Mouse (Mus musculus): ENCODE measurements at regions not wholly inside any gene's neighbourhood (a gene's known extent, or its start where the extent isn't known, plus 50 kb on each side); places are given as distances from the start of the nearest gene placed in this dataset.

DNA sequence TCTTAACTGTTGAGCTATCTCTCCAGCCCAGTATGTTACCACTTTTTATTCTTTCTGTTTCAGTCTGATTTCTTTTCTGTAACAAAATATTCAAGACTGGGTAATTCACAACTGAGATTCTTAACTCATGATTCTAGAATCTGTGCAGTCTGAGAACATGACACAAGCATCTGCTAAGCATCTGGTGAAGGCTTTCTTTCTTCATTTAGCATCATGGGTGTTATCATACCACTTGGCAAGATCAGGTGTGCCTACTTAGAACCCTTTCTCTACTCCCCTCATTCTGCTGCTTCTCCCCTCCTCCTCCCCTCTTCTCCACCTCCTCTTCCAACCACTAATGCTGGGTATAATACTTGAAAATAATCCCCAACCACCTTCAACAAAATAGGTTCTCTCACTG lies 62.1 kb upstream of the Pfn2 start:
- DNase-seq (ENCODE audit: low read depth in 3 of 3, low spot score in 3 of 3) = no peak
- H3K4me2 ChIP-seq (ENCODE audit: low read depth) = no peak overlapping the region

DNA sequence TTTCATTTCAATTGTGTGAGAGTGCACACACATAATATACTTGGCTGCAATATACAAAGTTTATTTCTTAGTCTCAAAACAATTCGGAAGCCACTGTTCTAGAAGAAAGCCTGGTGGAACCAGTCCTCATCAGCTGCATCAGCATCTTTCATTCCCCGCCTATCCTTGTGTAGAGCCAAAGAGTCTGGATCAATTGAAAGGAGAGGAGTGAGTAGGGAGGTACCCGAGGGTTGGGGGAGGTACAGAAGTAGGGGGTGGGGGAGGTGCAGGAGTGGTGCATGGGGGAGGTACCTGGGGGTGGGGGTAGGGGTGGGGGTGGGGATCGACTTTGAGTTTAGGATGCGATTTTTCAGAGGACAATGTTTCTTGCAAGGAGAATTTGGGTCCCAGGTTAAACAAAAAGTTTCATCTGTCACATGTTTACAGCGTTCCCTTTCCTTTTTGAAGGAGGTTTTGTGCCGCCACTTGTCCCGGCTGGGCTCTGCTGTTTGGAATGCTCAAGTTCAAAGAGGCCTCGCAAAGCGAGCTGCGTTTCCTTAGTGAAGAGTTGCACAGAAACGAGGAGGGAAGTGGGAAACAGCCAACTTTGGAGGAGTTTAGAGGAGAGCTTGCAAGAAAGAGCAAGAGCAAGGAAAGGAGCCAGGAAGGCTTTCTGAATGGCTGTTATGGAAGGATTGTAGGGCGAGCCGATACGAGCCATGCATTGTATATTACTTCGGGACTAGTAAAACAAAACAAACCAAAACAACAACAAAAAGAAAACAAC lies 64.1 kb upstream of the Pfn2 start:
- Histone ChIP-seq H3K9me3 (ENCODE audit: control insufficient read depth, low read length) (no peaks in the 10 kb centered on the region), H3K27ac (no peak overlapping the region), H3K9ac (replicated peaks) (no peak overlapping the region), H3K4me1 (replicated peaks; ENCODE audit: control insufficient read depth in 2 of 2, insufficient read depth in 2 of 2, low read length in 1 of 2) (no peaks in the 10 kb centered on the region), H3K36me3 (replicated peaks; ENCODE audit: control insufficient read depth, insufficient read depth, low read depth) (no peaks in the 10 kb centered on the region), H3K4me2 (ENCODE audit: low read depth) (0 out of 2 replicates have a peak overlapping the region, but pooled peaks have one; percentile 8), H3K4me3 (ENCODE audit: insufficient read depth in 1 of 2, low read depth in 2 of 2, low read length in 2 of 2) (no peak overlapping the region), H3K27me3 (ENCODE audit: control insufficient read depth, insufficient read depth, low read length) (no peaks in the 10 kb centered on the region)
- ATAC-seq (ENCODE audit: insufficient read depth) (no peak), DNase-seq (ENCODE audit: low read depth in 3 of 3, low spot score in 3 of 3) (no peak)
- TF ChIP-seq CTCF (IDR thresholded peaks at IDR 0.05; ENCODE audit: low read depth) = no peak
- 25% methylated on average over 16 of the region's 16 CpGs for WGBS (ENCODE audit: insufficient replicate concordance)

More for the DNA sequence above, 62.1 kb upstream of the Pfn2 start:
- Histone ChIP-seq H3K4me3 (ENCODE audit: insufficient read depth in 1 of 2, low read depth in 2 of 2, low read length in 2 of 2) (no peak overlapping the region), H3K27ac (no peak overlapping the region), H3K9me3 (ENCODE audit: control insufficient read depth, low read length) (no peaks in the 10 kb centered on the region), H3K4me1 (replicated peaks; ENCODE audit: control insufficient read depth in 2 of 2, insufficient read depth in 2 of 2, low read length in 1 of 2) (no peaks in the 10 kb centered on the region), H3K36me3 (replicated peaks; ENCODE audit: control insufficient read depth, insufficient read depth, low read depth) (no peaks in the 10 kb centered on the region), H3K27me3 (ENCODE audit: control insufficient read depth, insufficient read depth, low read length) (no peaks in the 10 kb centered on the region), H3K9ac (replicated peaks) (no peak overlapping the region)
- TF ChIP-seq EP300 (IDR thresholded peaks at IDR 0.05; ENCODE audit: low read depth) = no peak
- TF ChIP-seq CTCF (IDR thresholded peaks at IDR 0.05; ENCODE audit: low read depth) = no peak
- no peak for ATAC-seq (ENCODE audit: insufficient read depth)

DNA sequence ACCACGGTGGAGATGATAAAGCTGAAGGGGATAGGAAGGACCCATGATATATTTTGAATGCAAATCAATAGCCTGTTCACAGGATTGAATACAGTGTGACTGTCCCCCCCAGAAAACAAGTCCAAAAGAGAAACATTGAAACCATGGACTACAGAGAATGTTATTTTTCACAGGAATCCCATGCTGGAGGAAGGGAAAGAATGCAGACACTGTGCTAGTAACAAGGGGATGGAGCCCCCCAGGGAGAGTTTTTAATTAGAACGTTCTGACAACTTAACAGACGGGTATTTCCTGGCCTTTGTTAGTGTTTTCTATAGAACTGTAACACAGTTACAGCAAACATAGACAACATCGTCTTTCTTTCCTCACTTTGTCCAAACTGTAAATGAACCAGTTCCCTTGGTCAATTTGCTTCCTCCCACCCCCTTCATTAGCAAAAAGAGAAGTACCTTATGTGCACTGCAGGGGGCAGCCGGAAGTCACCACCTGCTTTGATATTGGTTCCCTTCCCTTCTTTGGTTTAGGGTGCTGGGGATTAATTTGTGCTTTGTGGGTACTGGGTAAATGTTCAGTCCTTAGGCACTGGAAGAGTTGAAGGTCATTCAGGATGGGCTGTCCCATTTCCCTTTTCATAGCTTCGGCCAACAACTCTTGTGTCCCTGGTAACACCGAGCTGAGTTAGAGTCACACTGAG lies 64.9 kb upstream of the Pfn2 start:
- H3K27me3 ChIP-seq (ENCODE audit: control insufficient read depth, insufficient read depth, low read length) = no peaks in the 10 kb centered on the region
- no peak for DNase-seq (ENCODE audit: low read depth in 3 of 3, low spot score in 3 of 3)
- H3K4me1 ChIP-seq (replicated peaks; ENCODE audit: control insufficient read depth in 2 of 2, insufficient read depth in 2 of 2, low read length in 1 of 2) = no peaks in the 10 kb centered on the region
- no peaks in the 10 kb centered on the region for H3K9me3 ChIP-seq (ENCODE audit: control insufficient read depth, low read length)
- TF ChIP-seq CTCF (IDR thresholded peaks at IDR 0.05; ENCODE audit: low read depth) = peak; percentile 30
- TF ChIP-seq EP300 (IDR thresholded peaks at IDR 0.05; ENCODE audit: low read depth) = no peak
- 44% methylated on average over 7 of the region's 7 CpGs for WGBS (ENCODE audit: insufficient replicate concordance)
- H3K4me3 ChIP-seq (ENCODE audit: insufficient read depth in 1 of 2, low read depth in 2 of 2, low read length in 2 of 2) = no peak overlapping the region
- no peak overlapping the region for H3K9ac ChIP-seq (replicated peaks)
- ATAC-seq (ENCODE audit: insufficient read depth) = no peak
- H3K4me2 ChIP-seq (ENCODE audit: low read depth) = no peak overlapping the region
- no peaks in the 10 kb centered on the region for H3K36me3 ChIP-seq (replicated peaks; ENCODE audit: control insufficient read depth, insufficient read depth, low read depth)
- H3K27ac ChIP-seq = no peak overlapping the region

DNA sequence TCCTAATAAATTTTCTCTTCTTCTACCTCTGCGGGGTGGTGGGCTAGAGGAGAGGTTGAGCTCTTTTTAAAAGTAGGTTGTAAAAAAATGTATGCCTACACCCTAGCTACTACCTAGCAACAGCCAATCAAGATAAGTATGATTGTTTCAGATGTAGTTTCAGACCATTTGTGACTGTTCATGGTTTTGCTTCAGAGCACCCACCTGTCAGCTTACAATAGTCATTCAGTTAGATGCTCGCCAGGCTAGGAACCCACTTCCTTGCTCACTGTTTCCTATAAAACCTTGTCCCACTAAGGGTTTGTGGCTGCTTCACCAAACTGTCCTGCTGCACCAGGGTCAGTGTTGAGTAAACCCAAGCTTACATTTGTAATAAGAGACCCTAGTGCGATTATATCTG lies 66.8 kb upstream of the Pfn2 start:
- DNase-seq (ENCODE audit: low read depth in 3 of 3, low spot score in 3 of 3) = no peak
- TF ChIP-seq EP300 (IDR thresholded peaks at IDR 0.05; ENCODE audit: low read depth) = no peak
- no peak for TF ChIP-seq CTCF (IDR thresholded peaks at IDR 0.05; ENCODE audit: low read depth)
- Histone ChIP-seq H3K4me1 (replicated peaks; ENCODE audit: control insufficient read depth in 2 of 2, insufficient read depth in 2 of 2, low read length in 1 of 2) (no peaks in the 10 kb centered on the region), H3K36me3 (replicated peaks; ENCODE audit: control insufficient read depth, insufficient read depth, low read depth) (no peaks in the 10 kb centered on the region), H3K4me2 (ENCODE audit: low read depth) (no peak overlapping the region), H3K27me3 (ENCODE audit: control insufficient read depth, insufficient read depth, low read length) (no peaks in the 10 kb centered on the region), H3K4me3 (ENCODE audit: insufficient read depth in 1 of 2, low read depth in 2 of 2, low read length in 2 of 2) (no peak overlapping the region), H3K9me3 (ENCODE audit: control insufficient read depth, low read length) (no peaks in the 10 kb centered on the region), H3K9ac (replicated peaks) (no peak overlapping the region), H3K27ac (no peak overlapping the region)
- ATAC-seq (ENCODE audit: insufficient read depth) = no peak
- WGBS (ENCODE audit: insufficient replicate concordance) = 62% methylated on average over 3 of the region's 3 CpGs

GRCm38 (mm10) chr3:57918913-57919312 lies 71.0 kb upstream of the Pfn2 start:
- H3K4me1 ChIP-seq (replicated peaks; ENCODE audit: control insufficient read depth in 2 of 2, insufficient read depth in 2 of 2, low read length in 1 of 2) = no peaks in the 10 kb centered on the region
- ATAC-seq (ENCODE audit: insufficient read depth) (no peak), DNase-seq (ENCODE audit: low read depth in 3 of 3, low spot score in 3 of 3) (no peak)
- H3K9ac ChIP-seq (replicated peaks) = no peak overlapping the region
- H3K9me3 ChIP-seq (ENCODE audit: control insufficient read depth, low read length) = no peaks in the 10 kb centered on the region
- no peak overlapping the region for H3K4me3 ChIP-seq (ENCODE audit: insufficient read depth in 1 of 2, low read depth in 2 of 2, low read length in 2 of 2)
- TF ChIP-seq EP300 (IDR thresholded peaks at IDR 0.05; ENCODE audit: low read depth) (no peak), CTCF (IDR thresholded peaks at IDR 0.05; ENCODE audit: low read depth) (no peak)
- WGBS (ENCODE audit: insufficient replicate concordance) = 43% methylated on average over 2 of the region's 2 CpGs
- no peak overlapping the region for H3K27ac ChIP-seq
- no peaks in the 10 kb centered on the region for H3K36me3 ChIP-seq (replicated peaks; ENCODE audit: control insufficient read depth, insufficient read depth, low read depth)
- H3K27me3 ChIP-seq (ENCODE audit: control insufficient read depth, insufficient read depth, low read length) = no peaks in the 10 kb centered on the region
- H3K4me2 ChIP-seq (ENCODE audit: low read depth) = no peak overlapping the region

Measured in liver, embryonic 14.5 days (tissue).